Mouse (Mus musculus) liver, embryonic 14.5 days (tissue): Measurements from ENCODE around the gene Clpb. TPM values are rescaled to one million over a fixed set of nuclear protein-coding genes. Genes with fewer than 3 reads are reported as not detected.

Experiments used
- ATAC-seq: fragments of 200-750 bp; cut with Nextera tagmentation; 2 replicates; pipeline ENCODE4 v1.8.0; 2017; ENCODE audit warnings: moderate number of reproducible peaks, mild to moderate bottlenecking, moderate library complexity; ENCODE audit not compliant: insufficient read depth
- DNase-seq, 3 experiments: peaks; one replicate each; pipeline ENCODE4 v3.0.0-alpha.2; 2012 to 2013; ENCODE audit warnings: low read depth in 3 of 3, low spot score in 3 of 3
- H3K27ac ChIP-seq: fragments of 300-500 bp; sonication (generic); 2 replicates; pipeline ENCODE4 v1.5.1; 2014; ENCODE audit warnings: moderate library complexity, mild to moderate bottlenecking, control low read depth, inconsistent platforms
- H3K27me3 ChIP-seq: fragments of 300-500 bp; sonication (generic); 2 replicates; pipeline ENCODE4 v1.6.1; 2014; ENCODE audit warnings: mild to moderate bottlenecking, low read length, moderate library complexity; ENCODE audit not compliant: control insufficient read depth, insufficient read depth
- H3K36me3 ChIP-seq: fragments of 300-500 bp; sonication (generic); replicated peaks from 2 replicates; pipeline ENCODE4 v1.6.1; 2014; ENCODE audit warnings: low read depth; ENCODE audit not compliant: control insufficient read depth, insufficient read depth
- H3K4me1 ChIP-seq, 2 experiments: fragments of 200-500 bp in 1 of 2; fragments of 300-500 bp in 1 of 2; sonication (generic) in 1 of 2; replicated peaks; 2 replicates each; pipeline ENCODE4 v1.6.1; 2012 to 2014; ENCODE audit warnings: antibody characterized with exemption in 1 of 2, inconsistent platforms in 1 of 2, low read length in 1 of 2; ENCODE audit not compliant: control insufficient read depth in 2 of 2, insufficient read depth in 2 of 2
- H3K4me2 ChIP-seq: fragments of 300-500 bp; sonication (generic); 2 replicates; pipeline ENCODE4 v1.6.1; 2014; ENCODE audit warnings: low read depth, mild to moderate bottlenecking, control low read depth, moderate library complexity
- H3K4me3 ChIP-seq, 2 experiments: fragments of 200-500 bp in 1 of 2; fragments of 300-500 bp in 1 of 2; sonication (generic) in 1 of 2; 2 replicates each; pipeline ENCODE4 v1.5.1; 2012 to 2014; ENCODE audit warnings: low read depth in 2 of 2, low read length in 2 of 2, mild to moderate bottlenecking in 2 of 2, control low read depth in 1 of 2, inconsistent platforms in 1 of 2, moderate library complexity in 1 of 2; ENCODE audit not compliant: insufficient read depth in 1 of 2
- H3K9ac ChIP-seq: fragments of 300-500 bp; sonication (generic); replicated peaks from 2 replicates; pipeline ENCODE4 v1.6.1; 2014; ENCODE audit warnings: mild to moderate bottlenecking, control low read depth, moderate library complexity
- H3K9me3 ChIP-seq: fragments of 300-500 bp; sonication (generic); 2 replicates; pipeline ENCODE4 v1.6.1; 2016; ENCODE audit warnings: low read length, mixed read lengths; ENCODE audit not compliant: control insufficient read depth
- CTCF ChIP-seq: IDR thresholded peaks from 2 replicates; pipeline ENCODE4 v1.5.1; 2016; ENCODE audit warnings: antibody characterized with exemption, low read depth, control low read depth
- EP300 ChIP-seq: IDR thresholded peaks from 2 replicates; pipeline ENCODE4 v1.6.1; 2016; ENCODE audit warnings: antibody characterized with exemption, low read depth
- WGBS: fragments of 180-500 bp; shearing (Covaris S2); extraction: QIAGEN DNeasy Blood & Tissue Kit; methylation state at CpG from one replicate; pipeline ENCODE4 v1.1.7; 2014; ENCODE audit not compliant: insufficient replicate concordance; 5-methylcytosine and 5-hydroxymethylcytosine counted together
- polyA plus RNA-seq, 2 experiments: library from polyadenylated mRNA; depleted of rRNA in 1 of 2; stranded (reverse) in 1 of 2; unstranded in 1 of 2; fragments of >200 nt; fragmentation: Nextera tagmentation in 1 of 2; extraction: Ambion mirVana in 1 of 2; gene quantifications; 2 replicates each; pipeline versions ENCODE4 v1.2.1 to v1.2.3; 2012 to 2014

Clpb gene
- polyA plus RNA-seq, 2 experiments, result 8.3 to 18.7 TPM

DNA sequence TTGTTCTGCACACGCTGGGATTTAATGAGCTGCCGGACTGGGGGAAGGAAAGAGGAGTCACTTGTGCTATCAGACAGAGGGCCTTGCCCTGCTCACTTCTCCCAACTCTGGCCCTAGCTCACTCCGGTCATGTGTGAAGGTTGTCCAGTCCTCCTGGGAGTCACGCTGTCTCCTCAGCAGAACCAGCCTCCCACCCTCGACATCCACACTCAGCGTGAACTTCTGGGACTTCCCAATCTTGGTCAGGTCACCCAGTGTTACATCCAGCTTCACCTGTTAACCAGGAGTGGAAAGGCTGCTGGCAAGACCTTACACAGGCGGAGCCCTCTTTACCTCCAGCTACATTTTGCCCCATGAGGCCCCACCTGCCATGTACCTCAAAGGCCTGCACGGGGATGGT lies 168.0 kb downstream of the Clpb start:
- Histone ChIP-seq H3K36me3 (no peaks in the 10 kb centered on the region), H3K27ac (no peak overlapping the region), H3K9me3 (no peaks in the 10 kb centered on the region), H3K4me3 (no peak overlapping the region), H3K27me3 (peaks cover 11% of the 10 kb centered on the region), H3K4me2 (no peak overlapping the region), H3K4me1 (no peaks in the 10 kb centered on the region), H3K9ac (no peak overlapping the region)
- WGBS, result 77% methylated on average over 8 of the region's 8 CpGs
- DNase-seq (no peak), ATAC-seq (no peak)
- TF ChIP-seq CTCF (no peak), EP300 (no peak)

DNA sequence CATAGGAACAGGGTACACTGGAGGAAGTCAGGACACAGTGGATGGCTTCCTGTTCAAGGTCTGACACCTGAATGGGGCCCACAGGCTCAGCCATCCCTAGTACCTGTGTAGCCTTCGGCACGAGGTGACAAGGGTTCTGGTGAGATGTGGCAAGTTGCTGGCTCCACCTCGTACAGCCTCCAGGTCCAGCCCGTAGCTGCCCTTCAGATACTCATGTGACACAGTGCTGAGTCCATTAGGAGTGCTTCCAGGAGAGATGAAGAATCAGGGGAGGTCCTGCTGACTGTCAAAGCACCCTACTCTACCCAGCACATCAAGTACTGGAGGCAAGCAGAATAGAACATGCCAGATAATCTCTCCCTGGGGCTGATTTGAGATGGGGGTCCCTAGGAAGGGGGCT lies 168.9 kb downstream of the Clpb start:
- peaks cover 20% of the 10 kb centered on the region for H3K27me3 ChIP-seq
- no peak overlapping the region for H3K9ac ChIP-seq
- no peak overlapping the region for H3K4me3 ChIP-seq
- no peaks in the 10 kb centered on the region for H3K9me3 ChIP-seq
- H3K4me2 ChIP-seq, result no peak overlapping the region
- no peaks in the 10 kb centered on the region for H3K4me1 ChIP-seq
- 54% methylated on average over 4 of the region's 4 CpGs for WGBS
- DNase-seq (no peak), ATAC-seq (no peak)
- no peak for TF ChIP-seq EP300
- TF ChIP-seq CTCF, result no peak
- no peak overlapping the region for H3K27ac ChIP-seq
- no peaks in the 10 kb centered on the region for H3K36me3 ChIP-seq

DNA sequence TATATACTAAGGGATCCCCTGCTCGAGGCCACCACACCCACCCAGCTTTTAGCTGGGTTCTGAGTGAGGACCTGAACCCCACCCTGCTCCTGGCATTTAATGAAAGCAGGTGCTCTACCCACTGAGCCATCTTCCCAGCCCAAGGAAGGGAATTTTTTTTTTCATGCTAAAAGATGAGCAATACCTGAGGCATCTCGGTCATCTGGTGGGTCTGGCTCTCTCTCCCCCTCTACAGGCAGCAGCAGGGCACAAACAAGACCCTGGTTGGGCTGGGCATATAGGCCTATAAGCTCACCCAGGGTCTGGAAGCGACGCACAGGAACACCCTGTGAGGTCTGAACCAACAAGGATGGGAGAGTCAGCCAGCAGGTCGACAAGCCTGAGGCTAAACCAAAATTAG lies 169.9 kb downstream of the Clpb start:
- H3K4me3 ChIP-seq, result no peak overlapping the region
- no peak for ATAC-seq
- no peak overlapping the region for H3K4me2 ChIP-seq
- H3K9ac ChIP-seq, result no peak overlapping the region
- H3K27ac ChIP-seq, result no peak overlapping the region
- no peaks in the 10 kb centered on the region for H3K9me3 ChIP-seq
- 53% methylated on average over 5 of the region's 5 CpGs for WGBS
- no peaks in the 10 kb centered on the region for H3K36me3 ChIP-seq
- DNase-seq, result no peak
- H3K27me3 ChIP-seq, result peaks cover 29% of the 10 kb centered on the region
- TF ChIP-seq CTCF (no peak), EP300 (no peak)
- H3K4me1 ChIP-seq, result no peaks in the 10 kb centered on the region

DNA sequence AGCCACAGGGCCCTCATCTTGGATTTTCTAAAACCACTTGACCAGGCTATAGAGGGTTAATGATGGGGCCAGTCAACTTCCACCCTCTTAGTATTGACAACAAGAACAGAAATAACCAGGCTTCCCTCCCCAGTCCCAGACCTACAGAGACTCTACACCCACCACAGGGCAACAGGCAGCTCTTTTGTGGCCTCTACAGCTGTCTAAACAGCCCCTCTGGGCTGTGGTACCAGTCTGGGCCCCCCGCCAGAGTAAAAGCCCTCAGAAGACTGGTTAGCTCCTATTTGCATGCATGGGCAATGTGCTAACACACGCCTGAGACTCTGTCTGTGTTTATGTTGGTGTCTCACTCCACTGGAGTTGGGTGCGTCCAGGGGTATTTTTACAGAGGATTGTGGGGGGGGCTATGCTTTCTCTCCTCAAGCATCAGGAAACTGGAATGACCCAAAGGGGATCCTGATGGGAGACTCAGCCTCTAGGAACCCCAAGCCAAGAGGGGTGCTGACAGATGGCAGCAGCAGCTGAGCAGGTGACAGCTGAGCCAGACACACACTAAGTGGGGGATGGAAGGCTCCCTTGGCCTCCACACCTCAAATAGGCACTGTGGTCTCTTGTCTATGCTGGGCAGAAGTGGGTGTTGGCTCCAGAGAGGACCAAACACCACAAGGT lies 170.6 kb downstream of the Clpb start:
- H3K4me2 ChIP-seq, result no peak overlapping the region
- no peak for DNase-seq
- WGBS, result 44% methylated on average over 3 of the region's 3 CpGs

DNA sequence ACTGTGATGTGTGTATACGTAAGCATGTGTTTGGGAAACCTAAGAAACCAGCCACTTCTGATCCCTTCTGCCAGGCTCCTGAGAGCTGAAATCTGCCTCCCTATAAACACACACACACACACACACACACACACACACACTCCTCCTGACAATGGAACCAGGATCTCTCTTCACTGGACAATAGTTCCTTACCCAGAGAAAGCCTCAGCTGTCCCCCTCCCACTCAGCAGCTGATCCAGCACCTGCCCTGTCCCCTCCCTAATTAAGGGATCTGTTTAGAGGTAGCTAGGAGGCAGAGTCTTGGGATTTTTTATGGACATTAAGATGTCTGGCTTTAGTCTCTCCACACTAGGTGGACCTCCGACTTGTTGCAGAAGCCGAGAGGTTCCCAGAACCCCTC lies 171.5 kb downstream of the Clpb start:
- H3K4me2 ChIP-seq, result no peak overlapping the region
- DNase-seq (no peak), ATAC-seq (no peak)
- TF ChIP-seq EP300 (no peak), CTCF (no peak)
- no peak overlapping the region for H3K9ac ChIP-seq
- H3K4me3 ChIP-seq, result no peak overlapping the region
- no peaks in the 10 kb centered on the region for H3K36me3 ChIP-seq
- peaks cover 36% of the 10 kb centered on the region for H3K27me3 ChIP-seq
- no peak overlapping the region for H3K27ac ChIP-seq
- no peaks in the 10 kb centered on the region for H3K4me1 ChIP-seq
- H3K9me3 ChIP-seq, result no peaks in the 10 kb centered on the region
- 72% methylated on average over 3 of the region's 3 CpGs for WGBS

More for the DNA sequence above, 170.6 kb downstream of the Clpb start:
- no peaks in the 10 kb centered on the region for H3K9me3 ChIP-seq
- TF ChIP-seq EP300, result no peak
- TF ChIP-seq CTCF, result no peak
- ATAC-seq, result no peak
- peaks cover 36% of the 10 kb centered on the region for H3K27me3 ChIP-seq
- H3K9ac ChIP-seq, result no peak overlapping the region
- H3K4me1 ChIP-seq, result no peaks in the 10 kb centered on the region
- no peak overlapping the region for H3K4me3 ChIP-seq
- H3K36me3 ChIP-seq, result no peaks in the 10 kb centered on the region
- no peak overlapping the region for H3K27ac ChIP-seq
